Mouse (Mus musculus): ENCODE data around the gene Gm29644. TPM values are rescaled to one million over a fixed set of nuclear protein-coding genes. Genes with fewer than 3 reads are reported as not detected.
"Not testable (repeated sequence)": the region's sequence is repeated elsewhere in the genome, so short reads cannot be mapped to it uniquely, and the experiment has no call there.

The Gm29644 gene
- polyA plus RNA-seq (2015; fragmentation: Nextera tagmentation; extraction: Ambion mirVana): not detected in 2 replicates

DNA sequence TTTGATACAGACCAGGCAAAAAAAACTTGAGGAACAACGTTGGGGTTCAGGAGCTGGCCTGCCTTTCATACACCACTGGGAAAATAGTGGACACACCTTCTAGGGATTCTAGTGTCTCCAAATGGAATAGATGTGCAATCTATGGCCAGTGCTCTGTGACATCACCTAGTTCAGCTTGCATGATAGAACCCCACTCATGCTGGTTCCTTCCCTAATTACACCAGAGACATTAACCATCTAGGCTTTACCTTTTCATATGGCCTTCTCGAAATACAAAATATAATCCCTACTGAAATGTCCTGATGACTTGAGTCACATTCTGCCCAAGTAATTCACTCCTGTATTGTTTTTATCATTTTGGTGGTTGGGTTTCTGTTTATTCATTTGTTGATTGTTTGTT is at the start of gene Gm29644, which contains the start of gene Gm29423:
Gene Gm29644 (minus strand): TSS at position 157 of the 400 bp plus-strand sequence.
Gene Gm29423 (minus strand): TSS at position 101 of the 400 bp plus-strand sequence.
- H3K4me3 ChIP-seq; H3K9me3 ChIP-seq; H3K4me1 ChIP-seq; H3K27ac ChIP-seq; H3K4me2 ChIP-seq (replicated peaks); H3K36me3 ChIP-seq; ATAC-seq (ENCODE audit: low FRiP score, low read depth); H3K9ac ChIP-seq; H3K27me3 ChIP-seq: not testable (repeated sequence)
- WGBS: no CpG with 5 or more reads among the region's 2 CpGs

- not testable (repeated sequence) for H3K4me3 ChIP-seq; H3K9me3 ChIP-seq; H3K27ac ChIP-seq; H3K4me2 ChIP-seq (replicated peaks); H3K36me3 ChIP-seq; ATAC-seq (ENCODE audit: low FRiP score, low read depth); H3K4me1 ChIP-seq; H3K27me3 ChIP-seq; H3K9ac ChIP-seq
- WGBS: no CpG with 5 or more reads among the region's 4 CpGs
Measured at GRCm38 (mm10) chrY:70273542-70273941, 29.6 kb downstream of the Gm29644 start, which contains the start of gene Gm21118. Gene Gm21118 (minus strand): TSS chrY:70273642.

Other genes starting within 250 kb of the Gm29644 start
- gene Gm21118, start 29.7 kb downstream of the Gm29644 start, polyA plus RNA-seq (2015; fragmentation: Nextera tagmentation; extraction: Ambion mirVana): not detected in 2 replicates
- gene Gm29423, start 56 bp downstream of the Gm29644 start, polyA plus RNA-seq (2015; fragmentation: Nextera tagmentation; extraction: Ambion mirVana): not detected in 2 replicates
- gene Gm20888, start 138.5 kb upstream of the Gm29644 start, polyA plus RNA-seq (2015; fragmentation: Nextera tagmentation; extraction: Ambion mirVana): not detected in 2 replicates